Mouse (Mus musculus) lung, adult 2 months (tissue): Measurements from ENCODE around the gene AU040320.

Experiments
- CTCF ChIP-seq: fragments of 200-500 bp; IDR thresholded peaks from 2 replicates; pipeline ENCODE4 v1.5.1; 2011; ENCODE audit warnings: mild to moderate bottlenecking, low read length, control low read depth; ENCODE audit not compliant: insufficient read depth
- POLR2A ChIP-seq: fragments of 200-500 bp; IDR thresholded peaks from 2 replicates; pipeline ENCODE4 v1.6.1; 2011; ENCODE audit warnings: low read depth, mild to moderate bottlenecking, control low read depth, low read length, borderline replicate concordance; ENCODE audit errors: extremely low read depth

DNA sequence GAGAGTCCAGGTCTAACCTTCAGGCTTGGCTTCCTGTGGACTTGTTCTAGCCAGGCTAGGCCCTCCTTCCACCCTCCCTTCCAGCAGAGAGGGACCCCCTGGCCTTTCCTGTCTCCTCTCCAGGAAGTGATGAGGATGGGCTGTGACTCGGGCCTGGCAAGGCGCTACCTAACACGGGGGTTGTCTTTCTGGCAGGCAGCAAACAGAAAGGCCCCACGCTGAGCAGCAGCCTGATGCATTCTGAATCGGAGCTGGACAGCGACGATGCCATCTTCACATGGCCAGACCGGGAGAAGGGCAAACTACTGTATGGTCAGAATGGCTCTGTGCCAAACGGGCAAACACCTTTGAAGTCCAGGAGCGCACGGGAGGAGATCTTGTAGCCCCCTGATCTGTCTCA lies 99.6 kb downstream of the AU040320 start:
- TF ChIP-seq CTCF (no peak), POLR2A (no peak)
